Mouse (Mus musculus): ENCODE measurements around the gene Abcg3. TPM values are rescaled to one million over a fixed set of nuclear protein-coding genes. Genes with fewer than 3 reads are reported as not detected.
"Not testable (repeated sequence)": the region's sequence is repeated elsewhere in the genome, so short reads cannot be mapped to it uniquely, and the experiment has no call there.

Gene Abcg3
- not detected for polyA plus RNA-seq (2021)

DNA sequence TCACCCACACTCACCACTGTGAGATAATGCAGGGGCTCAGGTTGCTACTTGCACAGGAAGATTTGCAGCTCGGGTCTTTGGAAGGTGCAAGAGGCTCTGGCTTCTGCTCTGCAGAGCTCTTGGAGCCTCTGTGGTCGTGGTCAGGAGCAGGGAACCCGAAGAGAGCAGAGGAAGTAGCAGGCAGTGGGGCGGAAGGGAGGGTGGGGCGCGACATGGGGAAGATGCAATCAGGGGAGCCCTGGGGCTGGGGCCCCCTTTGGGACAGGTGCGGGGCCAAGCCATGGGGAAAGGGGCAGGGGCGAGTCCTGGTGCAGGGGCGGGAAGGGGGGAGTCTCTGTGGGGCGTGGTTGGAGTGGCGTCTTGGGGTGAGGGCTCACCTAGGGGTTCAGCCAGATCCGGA is at the start of gene Abcg3:
Gene Abcg3, minus strand, starts transcription at position 184 of the 400 bp plus-strand sequence.
- in situ Hi-C loops (cut with MboI; ENCODE audit: low pct_unique_long_range_greater_than_20kb), result no loop called here
- no peak for ATAC-seq
- DNase-seq (ENCODE audit: low read depth, low spot score), result no peak
- TF ChIP-seq CTCF (IDR thresholded peaks at IDR 0.05), result no peak
- H3K27me3 ChIP-seq, result no peaks in the 10 kb centered on the region
- ChIA-PET POLR2A (no interaction called here), CTCF (no interaction called here)

DNA sequence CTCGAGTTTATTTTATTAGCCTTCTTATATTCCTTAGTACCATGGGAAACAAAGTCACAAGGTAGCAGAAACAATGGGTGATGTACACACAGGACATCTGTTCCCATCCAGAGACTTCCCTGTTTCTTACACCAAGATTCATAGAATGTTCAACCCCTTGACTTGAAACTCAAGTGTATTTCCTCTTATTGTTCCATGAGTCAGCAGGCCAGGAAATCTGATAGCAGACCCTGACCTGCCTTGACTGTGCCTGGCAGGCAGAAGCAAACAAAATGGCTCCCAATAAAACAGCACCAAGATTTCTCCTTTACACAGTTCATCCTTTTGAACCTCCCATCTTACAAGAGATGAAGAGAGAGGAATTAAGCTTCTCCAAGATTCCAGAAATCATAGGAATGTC is 30.0 kb upstream of the Abcg3 start:
- ATAC-seq (no peak), DNase-seq (ENCODE audit: low read depth, low spot score) (no peak)
- TF ChIP-seq CTCF (IDR thresholded peaks at IDR 0.05), result no peak
- CTCF ChIA-PET, result no interaction called here
- no peaks in the 10 kb centered on the region for H3K27me3 ChIP-seq
- in situ Hi-C loops (cut with MboI; ENCODE audit: low pct_unique_long_range_greater_than_20kb), result loop anchor here (25.0 kb wide), 1 partner anchor 300 kb away; no protein-coding TSS in a partner anchor
- POLR2A ChIA-PET, result no interaction called here

DNA sequence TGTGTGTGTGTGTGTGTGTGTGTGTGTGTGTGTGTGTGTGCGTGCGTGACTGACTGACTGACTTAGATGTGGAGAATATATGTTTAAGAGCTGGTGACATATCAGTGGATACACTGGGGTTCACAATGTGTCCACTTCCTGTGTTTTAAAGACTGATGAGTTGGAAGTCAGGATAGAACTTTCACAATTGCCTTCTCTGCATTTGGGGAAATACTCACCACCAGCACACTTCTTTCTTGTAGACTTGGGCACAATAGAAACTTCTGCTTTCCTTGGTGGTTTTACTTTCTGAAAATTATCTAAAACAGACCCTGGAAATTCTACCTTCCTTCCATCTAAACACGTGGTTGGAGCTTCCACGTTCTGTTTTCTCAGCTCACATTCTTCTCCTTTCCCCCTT is 29.1 kb upstream of the Abcg3 start:
- CTCF ChIA-PET, result no interaction called here
- POLR2A ChIA-PET, result no interaction called here

DNA sequence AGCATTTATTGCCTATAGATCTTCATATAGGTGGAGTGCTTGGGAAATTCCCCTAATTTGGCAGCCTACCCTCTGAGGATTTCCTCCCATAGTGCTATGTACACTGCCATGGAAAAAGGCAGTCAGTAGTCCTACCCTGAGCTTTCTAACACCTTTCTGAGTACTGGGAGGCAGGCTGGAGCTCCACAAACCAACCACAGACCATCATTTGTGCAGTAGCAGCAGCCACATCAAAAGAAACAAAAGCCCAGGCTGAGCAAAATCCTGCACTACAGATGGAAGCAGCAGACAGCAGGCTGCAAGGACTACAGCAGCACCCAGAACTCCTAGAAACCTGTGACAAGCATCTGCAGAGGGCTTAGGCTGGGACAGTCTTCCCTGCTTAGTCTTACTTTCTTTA is 27.9 kb upstream of the Abcg3 start:
- in situ Hi-C loops (cut with MboI; ENCODE audit: low pct_unique_long_range_greater_than_20kb), result loop anchor here (25.0 kb wide), 1 partner anchor 302 kb away; no protein-coding TSS in a partner anchor
- H3K27me3 ChIP-seq, result no peaks in the 10 kb centered on the region
- TF ChIP-seq CTCF (IDR thresholded peaks at IDR 0.05), result no peak
- CTCF ChIA-PET, result no interaction called here
- ATAC-seq (no peak), DNase-seq (ENCODE audit: low read depth, low spot score) (no peak)
- POLR2A ChIA-PET, result no interaction called here

More for the DNA sequence above, 29.1 kb upstream of the Abcg3 start:
- DNase-seq (ENCODE audit: low read depth, low spot score) (no peak), ATAC-seq (no peak)
- H3K27me3 ChIP-seq, result no peaks in the 10 kb centered on the region
- no peak for TF ChIP-seq CTCF (IDR thresholded peaks at IDR 0.05)
- in situ Hi-C loops (cut with MboI; ENCODE audit: low pct_unique_long_range_greater_than_20kb), result loop anchor here (25.0 kb wide), 1 partner anchor 301 kb away; no protein-coding TSS in a partner anchor

DNA sequence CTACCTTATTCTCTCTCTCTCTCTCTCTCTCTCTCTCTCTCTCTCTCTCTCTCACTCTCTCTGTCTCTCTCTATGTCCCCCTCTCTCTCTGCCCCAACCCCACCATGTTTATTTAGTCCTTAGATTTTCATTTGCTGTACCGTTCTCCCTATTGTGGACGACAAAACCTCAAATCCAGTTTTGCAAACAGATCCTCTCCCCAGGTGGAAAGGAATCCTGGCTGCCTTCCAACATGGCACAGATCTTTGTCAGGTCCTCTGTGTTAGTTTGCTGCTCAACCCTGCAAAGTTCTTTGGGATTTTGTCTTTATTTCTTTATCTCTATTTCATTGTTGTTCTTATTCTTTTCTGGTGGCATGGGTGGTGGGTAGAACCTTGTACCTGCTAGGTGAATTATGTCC is 6.9 kb upstream of the Abcg3 start:
- TF ChIP-seq CTCF (IDR thresholded peaks at IDR 0.05), result no peak
- no peaks in the 10 kb centered on the region for H3K27me3 ChIP-seq
- POLR2A ChIA-PET, result no interaction called here
- CTCF ChIA-PET, result no interaction called here
- DNase-seq (ENCODE audit: low read depth, low spot score) (no peak), ATAC-seq (no peak)
- in situ Hi-C loops (cut with MboI; ENCODE audit: low pct_unique_long_range_greater_than_20kb), result no loop called here

DNA sequence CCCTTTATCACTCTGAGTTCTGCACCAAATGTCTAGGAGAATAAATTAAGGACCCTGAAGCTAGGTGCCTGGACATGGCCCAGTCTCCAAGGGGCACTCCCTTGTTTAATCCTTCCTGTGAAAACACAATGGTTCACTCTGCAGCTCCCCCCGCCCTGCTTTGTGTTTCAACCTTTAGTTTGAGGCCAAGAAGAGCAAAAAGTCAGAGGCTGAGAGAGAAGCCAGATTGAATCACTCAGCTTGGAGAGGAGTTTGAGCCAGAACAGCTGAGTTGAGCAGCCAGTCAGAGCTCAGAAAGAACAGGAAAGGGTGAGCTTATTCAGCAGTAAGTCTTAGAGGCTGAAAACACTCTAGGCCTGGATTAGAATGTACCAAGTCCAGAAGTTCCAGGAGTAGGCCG is 5.5 kb upstream of the Abcg3 start:
- ATAC-seq, result no peak
- POLR2A ChIA-PET, result no interaction called here
- TF ChIP-seq CTCF (IDR thresholded peaks at IDR 0.05), result no peak
- no peak for DNase-seq (ENCODE audit: low read depth, low spot score)
- CTCF ChIA-PET, result interaction anchor here (1.1 kb wide), 1 partner anchor 119 kb away, joined by 3 read pairs; no protein-coding TSS in a partner anchor
- in situ Hi-C loops (cut with MboI; ENCODE audit: low pct_unique_long_range_greater_than_20kb), result no loop called here
- no peaks in the 10 kb centered on the region for H3K27me3 ChIP-seq

DNA sequence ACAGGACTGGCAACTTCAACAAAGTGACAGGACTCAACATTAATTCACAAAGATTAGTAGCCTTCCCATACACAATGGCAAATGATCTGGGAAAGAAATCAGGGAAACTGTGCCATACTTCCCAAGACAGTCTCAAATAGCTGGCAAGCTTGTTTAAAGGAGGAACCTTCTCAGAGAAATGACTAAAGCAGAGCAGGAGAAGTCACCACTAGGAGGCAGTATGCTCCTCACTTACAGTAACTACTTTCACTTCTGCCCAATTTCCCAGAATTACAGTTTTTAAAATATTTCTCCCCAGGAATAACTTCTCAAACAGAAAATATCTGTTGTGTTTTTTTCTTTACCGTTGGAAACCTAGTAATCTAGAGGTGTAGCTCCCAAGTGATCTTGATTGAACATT is 4.2 kb upstream of the Abcg3 start:
- H3K27me3 ChIP-seq, result no peaks in the 10 kb centered on the region
- DNase-seq (ENCODE audit: low read depth, low spot score) (no peak), ATAC-seq (no peak)
- TF ChIP-seq CTCF (IDR thresholded peaks at IDR 0.05), result peak; percentile 51
- in situ Hi-C loops (cut with MboI; ENCODE audit: low pct_unique_long_range_greater_than_20kb), result no loop called here
- ChIA-PET POLR2A (no interaction called here), CTCF (interaction anchor here (1.2 kb wide), 2 partner anchors 11 to 29 kb away, joined by 3 read pairs; no protein-coding TSS in a partner anchor)

DNA sequence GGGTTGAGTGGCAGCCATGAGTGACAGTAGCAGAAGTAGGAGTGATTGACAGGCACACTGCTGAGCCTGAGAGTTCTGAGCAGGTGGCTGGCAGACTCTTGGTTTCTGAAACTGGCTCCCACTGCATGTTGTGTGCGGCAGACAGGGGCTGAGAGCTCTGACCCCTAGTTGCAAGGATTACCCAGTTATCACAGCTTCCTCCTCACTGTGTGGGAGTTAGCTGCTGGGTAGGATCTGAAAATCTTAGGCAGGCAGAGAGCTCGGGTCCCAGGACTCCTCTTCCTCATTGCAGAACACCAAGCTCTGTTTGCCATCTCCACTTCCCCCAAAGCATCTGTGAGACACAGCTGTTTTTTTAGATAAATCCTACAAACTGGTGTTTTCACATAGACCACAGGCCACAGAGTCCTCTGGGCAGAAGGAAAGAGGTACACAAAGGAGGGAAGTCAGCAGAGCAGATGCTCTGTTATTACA is 3.4 kb downstream of the Abcg3 start:
- ChIA-PET CTCF (no interaction called here), POLR2A (no interaction called here)
- TF ChIP-seq CTCF (IDR thresholded peaks at IDR 0.05), result no peak
- DNase-seq (ENCODE audit: low read depth, low spot score), result no peak
- no peak for ATAC-seq
- H3K27me3 ChIP-seq, result no peaks in the 10 kb centered on the region
- in situ Hi-C loops (cut with MboI; ENCODE audit: low pct_unique_long_range_greater_than_20kb), result no loop called here

DNA sequence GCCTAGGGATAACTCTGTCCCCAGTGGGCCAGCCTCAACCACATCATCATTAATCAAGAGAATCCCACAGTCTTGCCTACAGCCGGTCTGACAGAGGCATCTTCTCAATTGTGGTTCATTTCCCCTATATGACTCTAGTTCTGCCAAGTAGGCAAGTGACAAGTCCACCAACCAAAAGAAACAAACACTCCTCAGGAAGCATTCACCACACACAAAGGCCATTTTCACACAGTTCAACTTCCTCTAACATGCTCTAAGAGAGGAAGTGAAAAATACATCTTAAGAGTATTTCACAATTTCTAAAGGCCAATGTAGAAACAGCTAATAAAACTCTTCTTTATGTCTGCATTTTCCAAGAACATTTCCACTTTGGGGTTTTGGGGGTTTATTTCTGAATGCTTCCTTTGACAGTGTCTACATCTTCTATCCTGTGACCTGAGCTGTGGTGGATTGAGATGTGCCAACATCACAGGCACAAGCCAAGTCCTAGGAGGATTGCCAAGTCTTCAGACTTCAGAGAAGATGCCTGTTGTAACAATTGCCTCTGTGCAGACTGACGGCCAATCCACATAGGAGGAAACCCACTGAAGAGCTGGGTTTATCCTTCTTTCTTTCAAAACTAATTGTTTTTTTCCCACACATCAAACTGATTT is 24.3 kb downstream of the Abcg3 start:
- CTCF ChIA-PET, result no interaction called here
- DNase-seq (ENCODE audit: low read depth, low spot score) (no peak), ATAC-seq (no peak)
- in situ Hi-C loops (cut with MboI; ENCODE audit: low pct_unique_long_range_greater_than_20kb), result loop anchor here (25.0 kb wide), 1 partner anchor 646 kb away; no protein-coding TSS in a partner anchor
- POLR2A ChIA-PET, result no interaction called here
- no peak for TF ChIP-seq CTCF (IDR thresholded peaks at IDR 0.05)
- H3K27me3 ChIP-seq, result no peaks in the 10 kb centered on the region

DNA sequence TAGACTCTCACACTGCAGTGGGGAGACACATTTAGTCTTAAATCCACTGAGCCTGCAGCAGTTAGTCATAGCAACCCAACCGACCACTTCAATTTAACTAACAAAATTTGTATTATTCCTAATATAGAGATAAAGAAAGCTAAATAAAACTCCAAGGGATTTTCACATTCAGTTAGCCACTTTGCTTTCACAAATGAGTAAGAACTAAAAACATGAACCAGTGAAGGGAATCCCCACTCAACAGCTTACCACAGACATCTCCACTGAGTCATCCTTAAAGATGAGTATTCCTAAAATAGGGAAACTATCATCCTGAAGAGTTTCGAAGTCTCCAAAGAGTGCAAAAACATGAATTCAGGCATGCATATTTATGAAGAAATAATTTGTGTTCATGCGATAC is 27.3 kb downstream of the Abcg3 start:
- CTCF ChIA-PET, result interaction anchor here (1.2 kb wide), 1 partner anchor 12 kb away, joined by 4 read pairs; no protein-coding TSS in a partner anchor
- POLR2A ChIA-PET, result no interaction called here

DNA sequence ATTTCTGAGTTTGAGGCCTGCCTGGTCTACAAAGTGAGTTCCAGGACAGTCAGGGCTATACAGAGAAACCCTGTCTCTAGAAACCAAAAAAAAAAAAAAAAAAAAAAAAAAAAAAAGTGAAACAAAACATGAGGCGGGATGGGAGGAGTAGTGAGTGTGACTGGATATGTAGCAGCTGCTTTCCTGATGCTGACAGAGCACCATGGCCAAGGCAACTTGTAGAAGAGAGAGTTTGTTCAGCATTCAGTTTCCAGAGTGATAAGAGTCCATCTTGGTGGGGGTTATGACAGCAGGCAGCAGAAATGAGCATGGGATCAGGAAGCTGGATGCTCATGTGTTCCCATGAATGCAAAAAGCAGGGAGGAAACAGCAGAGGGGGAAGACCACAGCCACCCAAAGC is 35.6 kb downstream of the Abcg3 start:
- CTCF ChIA-PET, result no interaction called here
- in situ Hi-C loops (cut with MboI; ENCODE audit: low pct_unique_long_range_greater_than_20kb), result no loop called here
- DNase-seq (ENCODE audit: low read depth, low spot score) (no peak), ATAC-seq (no peak)
- H3K27me3 ChIP-seq, result no peaks in the 10 kb centered on the region
- TF ChIP-seq CTCF (IDR thresholded peaks at IDR 0.05), result no peak
- POLR2A ChIA-PET, result no interaction called here

More for the DNA sequence above, 27.3 kb downstream of the Abcg3 start:
- no peak for ATAC-seq
- H3K27me3 ChIP-seq, result no peaks in the 10 kb centered on the region
- in situ Hi-C loops (cut with MboI; ENCODE audit: low pct_unique_long_range_greater_than_20kb), result loop anchor here (25.0 kb wide), 1 partner anchor 643 kb away; no protein-coding TSS in a partner anchor
- no peak for DNase-seq (ENCODE audit: low read depth, low spot score)
- TF ChIP-seq CTCF (IDR thresholded peaks at IDR 0.05), result no peak

DNA sequence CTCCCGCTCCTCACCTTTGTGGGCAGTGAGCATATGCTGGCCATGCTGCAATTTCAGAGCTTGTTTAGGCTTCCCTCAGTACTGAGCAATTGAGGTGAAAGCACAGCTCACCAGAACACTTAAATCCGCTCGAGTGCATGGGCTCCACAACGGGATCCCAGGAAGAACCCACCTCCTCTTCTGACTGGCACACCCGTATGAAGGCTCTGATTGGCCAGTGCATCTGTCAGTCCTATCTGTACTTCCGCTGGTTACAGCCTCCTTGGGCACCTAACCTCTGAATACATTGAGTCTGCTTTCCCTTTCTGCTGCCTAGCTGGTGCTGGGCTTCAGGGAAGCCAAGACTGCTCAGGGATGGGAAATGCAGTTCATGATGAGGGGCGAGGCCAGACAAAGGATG is 48.4 kb downstream of the Abcg3 start:
- no peak for DNase-seq (ENCODE audit: low read depth, low spot score)

DNA sequence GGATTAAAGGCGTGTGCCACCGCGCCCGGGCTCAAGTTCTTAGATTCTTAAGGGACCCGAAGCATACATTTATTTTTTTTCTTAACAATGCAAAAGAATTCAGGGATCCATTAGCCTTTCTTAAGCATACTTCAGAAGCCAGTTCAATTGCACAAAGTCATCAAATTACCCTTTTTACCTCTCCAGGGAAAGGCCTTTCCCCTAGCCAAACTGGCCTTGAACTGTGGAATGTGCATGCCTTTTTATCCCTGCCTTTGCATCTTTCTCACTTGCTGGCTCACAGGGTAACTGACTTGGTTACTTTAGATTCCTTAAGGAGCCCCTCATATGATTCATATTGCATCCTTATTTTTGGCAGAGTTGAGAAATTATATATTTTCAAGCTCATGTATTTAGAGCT is 76.0 kb downstream of the Abcg3 start:
- CTCF ChIA-PET; POLR2A ChIA-PET; DNase-seq (ENCODE audit: low read depth, low spot score); H3K27me3 ChIP-seq; ATAC-seq; in situ Hi-C loops (cut with MboI; ENCODE audit: low pct_unique_long_range_greater_than_20kb): not testable (repeated sequence)

More for the DNA sequence above, 48.4 kb downstream of the Abcg3 start:
- in situ Hi-C loops (cut with MboI; ENCODE audit: low pct_unique_long_range_greater_than_20kb), result no loop called here
- no peak for ATAC-seq
- no peaks in the 10 kb centered on the region for H3K27me3 ChIP-seq
- ChIA-PET POLR2A (no interaction called here), CTCF (no interaction called here)
- TF ChIP-seq CTCF (IDR thresholded peaks at IDR 0.05), result no peak
